Mouse (Mus musculus) erythroblast, embryonic 14.5 days (primary cell): ENCODE results near the gene Gnai3.

ENCODE experiments used
- GATA1 ChIP-seq: IDR thresholded peaks from 2 replicates; pipeline ENCODE4 v1.6.1; 2012; ENCODE audit warnings: low read length, inconsistent platforms, mixed read lengths
- TAL1 ChIP-seq: IDR thresholded peaks from 3 replicates; pipeline ENCODE4 v1.6.1; 2012; ENCODE audit warnings: low read length, inconsistent platforms, mixed read lengths

- no peak for TF ChIP-seq TAL1
- TF ChIP-seq GATA1, result no peak
These were observed 39.6 kb upstream of the Gnai3 start for GRCm38 (mm10) chr3:108185460-108186097.
